Mouse (Mus musculus): ENCODE measurements around the gene Rasl11b.

- TF ChIP-seq POLR2A (IDR thresholded peaks at IDR 0.05; ENCODE audit: insufficient read depth, low read length) = no peak
- no peak for TF ChIP-seq CTCF (IDR thresholded peaks at IDR 0.05; ENCODE audit: low read depth, low read length)
Measured at GRCm38 (mm10) chr5:74151774-74152173, 43.3 kb upstream of the Rasl11b start.
